Mouse (Mus musculus): ENCODE results near the gene Fosl1. TPM values are rescaled to one million over a fixed set of nuclear protein-coding genes. Genes with fewer than 3 reads are reported as not detected.

Fosl1 gene
- total RNA-seq, 2 experiments from 2014 or later = not detected

GRCm38 (mm10) chr19:5456241-5456921 is 9.0 kb downstream of the Fosl1 start:
- DNase-seq (ENCODE audit: low spot score in 2 of 2) = no peak

DNA sequence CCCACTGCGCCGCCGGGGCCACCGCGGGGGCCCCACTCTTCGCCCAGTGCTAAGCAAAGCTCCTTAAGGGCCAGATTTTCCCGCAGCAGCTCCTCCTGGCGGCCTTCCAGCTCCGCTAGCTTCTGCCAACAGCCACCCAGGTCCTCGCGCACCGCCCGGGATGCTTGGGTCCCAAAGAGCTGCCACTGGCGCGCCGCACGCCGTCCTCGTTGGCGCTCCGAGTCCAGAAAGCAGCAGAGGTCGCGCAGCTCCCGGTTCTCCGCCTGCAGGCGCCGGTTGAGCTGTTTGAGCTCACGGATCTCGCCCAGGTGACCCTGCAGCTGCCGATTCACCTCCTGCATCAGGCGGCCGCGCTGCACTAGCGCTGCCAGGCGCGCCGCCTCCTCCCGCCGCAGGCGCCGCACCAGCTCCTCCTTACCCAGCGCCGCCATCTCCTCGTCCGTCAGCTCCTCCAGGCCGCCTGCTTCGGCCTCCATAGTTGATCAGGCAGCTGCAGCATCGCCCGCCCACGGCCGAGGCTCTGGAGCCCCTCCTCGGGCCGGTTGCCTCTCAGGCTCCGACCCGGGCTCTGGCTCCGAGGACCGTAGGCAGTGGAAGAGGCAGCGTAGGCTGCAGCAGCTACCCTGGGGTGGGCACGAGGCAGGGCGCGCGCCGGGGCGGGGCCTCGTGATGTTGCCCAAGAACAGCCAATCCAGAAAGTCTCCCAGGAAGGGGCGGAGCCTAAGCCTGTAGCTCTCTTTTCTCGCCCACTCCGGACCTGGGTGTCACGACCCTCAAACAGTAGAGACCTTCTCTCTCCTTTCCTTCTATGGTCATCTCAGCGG is 9.8 kb downstream of the Fosl1 start:
- peak; percentile 96 to 97 for DNase-seq (ENCODE audit: low spot score in 2 of 2)

- DNase-seq (ENCODE audit: low spot score in 2 of 2) = no peak
Measured at GRCm38 (mm10) chr19:5457746-5458442, 10.5 kb downstream of the Fosl1 start, which contains the start of gene Ccdc85b. TSS of gene Ccdc85b (minus strand) at chr19:5457894.

GRCm38 (mm10) chr19:5459019-5459418 is 11.7 kb downstream of the Fosl1 start:
- DNase-seq (ENCODE audit: low spot score in 2 of 2) = peak in 1 of 2 experiments; percentile 62

- no peak for DNase-seq (ENCODE audit: low spot score in 2 of 2)
Measured at GRCm38 (mm10) chr19:5459896-5460295, 12.5 kb downstream of the Fosl1 start.

DNA sequence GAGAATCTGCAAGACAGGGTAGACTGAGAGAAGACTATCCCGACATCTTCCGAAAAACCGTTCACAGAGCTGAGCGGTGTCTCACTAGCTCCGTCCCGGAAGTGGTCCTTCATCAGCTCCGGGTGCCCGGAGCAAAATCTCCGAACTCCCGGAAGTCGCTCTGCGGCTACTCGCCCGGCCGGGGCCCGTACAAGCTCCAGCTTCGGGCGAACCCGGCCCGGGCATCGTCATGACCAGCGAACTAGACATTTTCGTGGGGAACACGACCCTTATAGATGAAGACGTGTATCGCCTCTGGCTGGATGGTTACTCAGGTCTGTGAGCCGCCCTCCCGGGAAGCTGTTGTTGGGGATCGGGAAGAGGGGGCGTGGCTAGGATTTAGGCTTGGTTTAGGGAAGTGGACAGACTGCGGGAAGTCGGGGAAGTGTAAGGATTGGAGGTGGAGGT is 13.1 kb downstream of the Fosl1 start, which contains the start of gene Fibp:
Fibp (plus strand) TSS at position 151 of the 447 bp plus-strand sequence.
- DNase-seq (ENCODE audit: low spot score in 2 of 2) = peak; percentile 87 to 91

DNA sequence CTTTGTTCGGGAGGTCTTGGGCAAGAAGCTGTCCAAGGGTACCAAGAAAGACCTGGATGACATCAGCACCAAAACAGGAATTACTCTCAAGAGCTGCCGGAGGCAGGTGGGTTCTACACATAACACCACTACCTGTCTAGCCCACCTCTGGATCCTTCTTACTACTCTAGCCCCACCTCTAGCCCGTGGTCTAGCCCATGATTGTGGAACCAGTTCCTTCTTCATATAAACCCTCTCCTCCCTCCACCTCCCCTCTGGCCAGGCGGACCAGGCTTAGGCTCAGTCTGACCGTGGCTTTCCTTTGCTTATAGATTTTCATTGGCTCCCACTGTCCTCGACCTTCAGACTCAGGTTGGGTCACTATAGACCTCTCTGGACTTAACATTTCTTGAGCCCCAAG is 14.1 kb downstream of the Fosl1 start:
- no peak for DNase-seq (ENCODE audit: low spot score in 2 of 2)

- DNase-seq (ENCODE audit: low spot score in 2 of 2) = no peak
Measured at GRCm38 (mm10) chr19:5463212-5463611, 15.9 kb downstream of the Fosl1 start.

GRCm38 (mm10) chr19:5463791-5464562 is 16.6 kb downstream of the Fosl1 start:
- DNase-seq (ENCODE audit: low spot score in 2 of 2) = peak; percentile 61 to 68

DNA sequence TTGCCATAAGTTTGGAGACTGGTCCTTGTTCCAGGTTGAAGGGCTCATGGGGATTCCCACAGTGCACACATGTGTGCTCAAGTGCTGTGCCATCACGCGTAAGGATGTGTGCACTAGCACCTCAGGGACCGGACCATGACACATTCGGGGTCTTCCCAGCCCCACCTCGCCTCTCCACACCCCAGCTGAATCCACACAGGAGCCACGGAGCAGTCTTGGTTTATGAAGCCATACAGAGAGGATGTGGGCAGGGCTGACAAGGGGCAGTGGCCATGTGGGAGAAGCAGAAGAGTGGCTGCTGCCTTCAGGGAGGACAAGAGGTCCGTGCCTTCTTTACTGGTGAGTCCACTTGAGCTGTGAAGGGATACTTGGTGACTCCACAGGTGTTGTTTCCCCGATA is 17.7 kb downstream of the Fosl1 start:
- DNase-seq (ENCODE audit: low spot score in 2 of 2) = no peak

- no peak for DNase-seq (ENCODE audit: low spot score in 2 of 2)
Measured at GRCm38 (mm10) chr19:5466916-5467500, 19.7 kb downstream of the Fosl1 start.

- no peak for DNase-seq (ENCODE audit: low spot score in 2 of 2)
Measured at GRCm38 (mm10) chr19:5468374-5468773, 21.0 kb downstream of the Fosl1 start, which contains the start of gene Ctsw. TSS of gene Ctsw (minus strand) at chr19:5468507.

- no peak for DNase-seq (ENCODE audit: low spot score in 2 of 2)
Measured at GRCm38 (mm10) chr19:5471846-5472245, 24.5 kb downstream of the Fosl1 start.

DNA sequence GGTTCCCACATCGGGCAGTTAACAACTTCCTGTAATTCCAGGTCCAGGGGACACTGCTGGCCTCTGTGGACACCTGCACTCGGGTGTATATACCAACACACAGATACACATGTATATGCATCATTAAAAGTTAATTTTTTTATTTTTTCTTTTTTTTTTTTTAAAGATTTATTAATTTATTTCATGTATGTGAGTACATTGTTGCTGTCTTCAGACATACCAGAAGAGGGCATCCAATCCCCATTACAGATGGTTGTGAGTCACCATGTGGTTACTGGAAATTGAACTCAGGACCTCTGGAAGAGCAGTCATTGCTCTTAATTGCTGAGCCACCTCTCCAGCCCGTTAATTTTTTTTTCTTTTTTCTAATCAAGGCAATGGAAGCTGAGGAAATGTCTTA is 25.5 kb downstream of the Fosl1 start:
- no peak for DNase-seq (ENCODE audit: low spot score in 2 of 2)

DNA sequence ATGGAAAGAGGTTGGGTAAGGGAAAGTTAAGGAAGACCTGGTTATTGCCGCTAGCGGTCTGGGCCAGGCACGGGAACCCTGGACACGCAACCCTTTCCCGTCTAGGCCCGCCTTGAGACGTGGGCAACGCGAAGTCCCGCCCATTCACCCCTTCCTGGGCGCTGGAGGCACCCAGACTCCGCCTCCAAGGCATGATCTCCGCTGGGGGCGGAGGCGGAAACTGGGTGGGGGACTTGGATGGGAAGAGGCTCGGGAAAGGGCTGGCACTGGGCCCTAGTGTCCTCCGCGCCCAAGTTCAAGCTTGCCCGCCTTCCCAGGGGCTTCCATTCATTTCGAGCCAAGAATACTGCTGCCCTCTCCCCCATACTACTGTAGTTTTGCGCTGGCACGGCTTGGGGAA is 26.4 kb downstream of the Fosl1 start, which contains the start of gene Efemp2:
Efemp2 (plus strand) TSS at position 235 of the 400 bp plus-strand sequence.
- DNase-seq (ENCODE audit: low spot score in 2 of 2) = peak; percentile 47 to 58

- DNase-seq (ENCODE audit: low spot score in 2 of 2) = no peak
Measured at GRCm38 (mm10) chr19:5474281-5475068, 27.1 kb downstream of the Fosl1 start.

DNA sequence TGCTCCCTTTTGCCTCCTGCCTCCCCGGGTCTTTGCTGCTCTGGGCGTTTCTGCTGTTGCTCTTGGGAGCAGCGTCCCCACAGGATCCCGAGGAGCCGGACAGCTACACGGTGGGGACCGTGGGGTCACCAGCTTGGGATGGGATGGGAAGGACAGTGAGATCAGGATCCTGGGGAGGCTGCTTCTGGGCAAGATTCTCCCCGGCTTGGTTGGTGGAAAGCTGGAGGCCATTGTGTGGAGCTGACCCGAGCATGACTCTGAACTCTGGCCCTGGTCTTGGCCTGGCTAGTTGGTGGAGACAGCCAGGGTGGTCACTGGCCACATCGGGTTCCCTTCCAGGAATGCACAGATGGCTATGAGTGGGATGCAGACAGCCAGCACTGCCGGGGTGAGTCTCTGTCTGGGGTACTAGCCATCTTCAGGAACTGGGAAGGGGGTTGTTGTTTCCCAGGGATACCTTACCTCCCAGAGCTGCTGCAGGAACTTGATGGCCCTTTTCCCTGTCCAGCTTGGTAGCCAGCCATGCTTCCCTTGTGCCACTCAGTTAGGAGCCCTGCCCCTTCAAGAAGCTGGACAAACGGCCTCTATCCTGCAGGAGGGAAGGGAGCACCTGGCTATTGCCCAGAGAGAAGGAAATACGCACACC is 27.8 kb downstream of the Fosl1 start:
- no peak for DNase-seq (ENCODE audit: low spot score in 2 of 2)

DNA sequence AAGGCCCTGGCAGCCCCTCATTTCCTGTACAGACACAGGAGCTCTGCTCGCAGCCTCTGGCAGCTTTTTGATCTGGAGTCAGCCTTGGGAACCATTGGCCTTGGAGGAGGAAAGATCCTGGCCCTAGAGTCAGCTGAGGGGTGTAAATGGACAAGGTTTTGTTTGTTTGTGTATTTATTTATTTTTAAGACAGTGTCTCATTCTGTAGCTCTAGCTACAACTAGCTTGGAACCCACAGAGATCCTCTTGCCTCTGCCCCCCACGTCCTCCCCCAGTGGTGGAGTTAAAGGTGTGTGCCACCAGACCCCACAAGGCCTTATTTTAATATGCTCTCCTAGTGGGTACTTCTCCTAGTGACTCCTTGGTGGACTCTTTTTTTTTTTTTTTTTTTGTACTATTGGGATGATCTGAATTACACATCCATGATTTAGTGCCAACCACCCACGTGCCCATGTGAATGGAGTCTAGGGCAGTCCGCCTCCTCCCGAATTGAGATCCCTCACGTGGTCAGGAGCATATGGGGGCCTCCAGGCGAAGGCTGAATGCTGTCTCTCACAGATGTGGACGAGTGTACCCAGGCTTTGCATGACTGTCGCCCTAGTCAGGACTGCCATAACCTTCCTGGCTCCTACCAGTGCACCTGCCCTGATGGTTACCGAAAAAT is 29.8 kb downstream of the Fosl1 start:
- no peak for DNase-seq (ENCODE audit: low spot score in 2 of 2)

Data from layer of hippocampus, postnatal 14 days (tissue).